Mouse (Mus musculus): ENCODE data around the gene Gm14124.
A peak's percentile ranks its signal among the peaks of the same experiment; 100 is the strongest.
"Not testable (repeated sequence)": the region's sequence is repeated elsewhere in the genome, so short reads cannot be mapped to it uniquely, and the experiment has no call there.

Gene Gm14124

GRCm38 (mm10) chr2:150257291-150257690, at the start of gene Gm14124:
TSS of gene Gm14124 (plus strand) at chr2:150257517.
- not testable (repeated sequence) for DNase-seq (ENCODE audit: low read depth)

GRCm38 (mm10) chr2:150217600-150218362, 39.5 kb upstream of the Gm14124 start, which contains the start of gene Zfp937:
TSS of gene Zfp937 (plus strand) at chr2:150218073.
- peak; percentile 14 for DNase-seq (ENCODE audit: low read depth)

- DNase-seq (ENCODE audit: low read depth), result not testable (repeated sequence)
Measured at GRCm38 (mm10) chr2:150218363-150218725, 39.0 kb upstream of the Gm14124 start.

DNA sequence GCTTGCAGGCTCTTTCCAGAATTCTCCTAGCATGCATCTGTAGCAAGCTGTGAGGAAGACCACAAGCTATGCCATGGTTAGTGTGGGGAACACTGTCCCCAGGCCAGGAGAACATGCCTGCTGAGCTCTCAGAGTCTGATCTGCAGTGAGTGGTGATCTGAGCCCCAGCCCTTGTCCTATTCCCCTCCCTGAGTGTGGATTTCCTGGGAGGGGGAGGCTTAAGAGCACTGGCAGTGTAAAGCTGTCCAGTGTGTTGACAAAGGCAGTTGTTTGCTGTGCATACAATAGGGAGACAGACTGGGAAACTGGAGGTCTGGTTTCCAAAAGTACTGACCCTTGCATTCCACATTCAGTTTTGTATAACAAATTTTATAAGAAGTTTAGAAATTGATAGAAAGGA, 34.1 kb upstream of the Gm14124 start:
- not testable (repeated sequence) for DNase-seq (ENCODE audit: low read depth)

DNA sequence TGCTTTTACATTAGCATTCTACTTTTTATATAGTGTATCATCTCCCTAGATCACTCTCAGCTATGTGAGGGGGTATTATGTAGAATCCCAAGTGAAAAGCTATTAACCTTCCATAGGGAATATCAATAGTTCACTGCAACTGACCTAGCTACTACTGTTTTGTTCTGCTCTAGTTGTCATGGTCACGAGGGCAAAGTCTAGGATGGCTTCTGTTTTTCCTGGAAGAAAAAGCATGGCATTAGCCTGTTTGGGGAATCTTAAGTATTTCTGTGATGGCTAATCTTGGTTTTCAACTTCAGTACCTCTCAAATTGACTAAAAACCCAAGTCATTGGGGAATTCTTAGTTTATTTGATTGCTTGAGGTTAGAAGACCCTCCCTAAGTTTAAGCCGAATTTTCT, 14.1 kb upstream of the Gm14124 start:
- no peak for DNase-seq (ENCODE audit: low read depth)

DNA sequence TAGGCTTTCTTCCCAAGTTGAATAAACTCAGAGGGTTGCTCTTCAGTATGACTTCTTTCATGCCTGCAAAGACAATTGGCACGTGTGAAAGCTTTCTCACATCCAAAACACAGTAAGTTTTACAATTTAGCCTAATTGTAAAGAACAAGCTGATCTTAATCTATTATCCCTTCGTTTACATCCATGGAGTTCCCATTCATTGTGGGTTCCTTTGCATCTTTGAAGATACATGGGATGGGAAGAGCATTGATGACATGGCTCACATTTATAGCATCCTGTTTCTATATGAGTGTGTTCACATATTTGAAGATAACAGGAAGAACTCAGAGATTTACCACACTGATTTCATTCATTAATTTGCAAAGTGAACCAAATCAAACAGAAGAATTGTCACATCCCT, 1.8 kb upstream of the Gm14124 start, which contains the start of gene Gm21994:
Gene Gm21994 (minus strand): TSS at position 101 of the 400 bp plus-strand sequence.
- DNase-seq (ENCODE audit: low read depth), result not testable (repeated sequence)

DNA sequence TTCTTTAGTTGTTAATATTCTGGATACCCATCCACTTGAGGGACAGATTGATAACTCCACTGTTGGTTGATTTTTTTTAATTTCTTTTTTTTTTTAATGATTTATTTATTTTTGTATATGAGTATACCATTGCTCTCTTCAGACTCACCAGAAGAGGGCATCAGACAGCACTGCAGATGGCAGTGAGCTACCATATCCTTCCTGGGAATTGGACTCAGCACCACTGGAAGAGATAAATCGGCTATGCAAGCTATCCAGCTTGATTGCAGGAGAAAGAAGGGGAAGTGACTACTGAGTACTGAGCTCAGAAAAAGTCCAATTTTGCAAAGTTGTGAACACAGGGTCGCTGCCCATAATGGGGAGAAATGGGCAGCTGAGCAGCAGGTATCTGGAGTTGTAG, 456 bp upstream of the Gm14124 start:
- DNase-seq (ENCODE audit: low read depth), result not testable (repeated sequence)

GRCm38 (mm10) chr2:150293669-150294068, 36.4 kb downstream of the Gm14124 start:
- DNase-seq (ENCODE audit: low read depth), result no peak

DNA sequence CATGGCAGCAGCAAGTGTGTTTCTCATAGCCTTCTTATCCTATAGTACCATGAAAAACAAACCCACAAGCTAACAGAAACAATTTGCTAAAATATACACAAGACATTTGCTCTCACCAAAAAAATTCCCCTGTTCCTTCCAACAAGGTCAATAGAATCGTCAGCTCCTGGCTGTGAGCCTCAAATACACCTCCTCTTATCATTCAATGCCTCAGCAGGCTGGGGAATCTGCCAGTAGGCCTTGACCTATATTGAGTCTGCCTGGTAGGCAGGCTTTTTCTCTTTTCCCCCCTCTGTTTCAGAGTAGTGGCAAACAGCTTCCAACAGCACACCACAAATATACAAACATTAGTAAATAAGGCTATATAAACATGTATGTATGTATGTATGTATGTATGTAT, 41.8 kb downstream of the Gm14124 start:
- DNase-seq (ENCODE audit: low read depth), result no peak

DNA sequence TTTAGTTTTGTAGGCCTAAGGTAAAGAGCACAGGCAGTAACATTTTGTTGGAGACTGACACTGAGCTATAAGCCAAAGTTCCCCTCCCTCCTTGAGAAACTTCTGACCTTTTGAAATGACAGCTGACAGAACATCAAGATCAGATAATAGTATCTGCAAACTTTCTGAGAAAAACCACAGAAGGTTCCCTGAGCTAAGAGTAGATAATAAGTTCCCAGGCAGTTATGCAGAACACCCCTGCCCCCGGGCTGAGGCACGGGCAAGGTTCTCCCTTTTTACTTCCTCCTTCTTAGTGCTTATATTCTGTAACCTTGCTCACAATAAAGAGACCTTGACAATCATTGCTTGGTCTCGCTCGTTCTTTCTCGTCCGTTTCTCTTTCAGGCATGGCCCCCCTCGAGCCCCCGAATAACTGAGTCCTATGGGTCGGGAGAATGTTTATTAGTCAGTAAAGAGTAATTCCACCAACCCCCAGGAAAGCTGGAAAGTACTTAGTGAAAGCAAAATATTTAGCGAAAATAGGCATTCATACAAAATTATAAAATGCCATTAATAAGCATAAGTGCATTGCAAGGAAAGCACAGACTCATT, 50.0 kb downstream of the Gm14124 start:
- DNase-seq (ENCODE audit: low read depth), result peak; percentile 66

DNA sequence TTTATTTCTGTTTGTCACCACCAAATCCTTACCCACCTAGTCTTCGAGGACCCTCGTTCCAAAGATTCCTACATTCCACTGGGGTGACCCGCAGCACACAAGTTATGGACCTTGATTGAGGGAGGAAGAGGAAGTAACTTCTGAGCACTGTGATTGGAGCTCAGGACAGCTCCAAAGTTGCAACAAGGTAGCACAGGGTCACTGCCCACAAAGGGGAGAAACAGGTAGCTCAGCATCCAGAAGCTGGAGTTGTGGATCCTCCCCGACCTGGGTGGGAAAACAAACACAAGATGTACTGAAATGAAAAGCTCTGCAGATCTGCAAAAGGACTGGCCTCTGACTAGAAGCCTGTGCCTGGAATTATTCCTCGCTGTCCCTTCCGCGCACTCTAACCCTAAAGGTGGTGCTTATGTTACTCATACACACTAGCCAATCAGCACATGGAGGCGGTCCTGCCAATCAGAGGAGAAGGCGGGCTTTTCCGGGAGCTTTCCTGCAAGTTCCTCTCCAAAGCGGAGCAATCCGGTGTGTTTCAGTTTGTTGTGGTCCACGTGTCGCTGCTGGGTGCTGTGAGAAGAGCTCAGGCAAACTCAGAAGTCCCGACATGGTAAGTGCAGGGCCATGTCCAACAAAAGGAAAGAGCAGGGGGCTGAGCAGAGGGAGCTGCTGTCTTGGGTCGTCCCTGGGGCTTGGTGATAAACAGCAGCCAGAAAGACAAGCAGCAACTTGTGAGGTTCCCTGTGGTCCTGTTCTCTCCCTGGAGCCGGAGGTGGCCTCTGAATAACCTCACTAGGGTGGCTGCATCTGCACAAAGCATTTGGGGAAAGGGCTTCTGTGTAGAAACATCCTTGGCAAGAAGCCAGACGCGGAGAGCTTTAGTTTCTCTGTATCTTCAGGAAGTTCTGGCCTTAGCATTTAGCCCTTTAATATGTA, 53.9 kb downstream of the Gm14124 start:
- peak; percentile 81 for DNase-seq (ENCODE audit: low read depth)

DNA sequence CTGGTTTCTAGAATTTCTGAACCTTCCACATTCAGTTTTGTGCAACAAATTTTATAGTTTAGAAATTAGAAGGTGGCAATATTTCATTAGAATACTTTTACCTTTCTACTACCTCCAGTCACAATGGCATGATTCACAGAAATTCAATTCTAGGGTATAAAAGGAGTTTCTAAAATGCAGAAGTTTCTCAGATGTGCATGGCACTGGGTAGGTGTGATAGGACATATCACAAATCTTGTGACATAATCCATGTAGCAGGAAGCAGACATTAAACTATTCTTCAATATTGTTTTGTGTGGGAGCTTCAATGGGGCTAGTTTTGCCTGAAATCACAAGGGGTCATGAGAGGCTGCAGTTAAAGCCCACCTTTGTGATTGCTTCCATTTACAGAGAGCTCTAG, 58.8 kb downstream of the Gm14124 start:
- no peak for DNase-seq (ENCODE audit: low read depth)

DNA sequence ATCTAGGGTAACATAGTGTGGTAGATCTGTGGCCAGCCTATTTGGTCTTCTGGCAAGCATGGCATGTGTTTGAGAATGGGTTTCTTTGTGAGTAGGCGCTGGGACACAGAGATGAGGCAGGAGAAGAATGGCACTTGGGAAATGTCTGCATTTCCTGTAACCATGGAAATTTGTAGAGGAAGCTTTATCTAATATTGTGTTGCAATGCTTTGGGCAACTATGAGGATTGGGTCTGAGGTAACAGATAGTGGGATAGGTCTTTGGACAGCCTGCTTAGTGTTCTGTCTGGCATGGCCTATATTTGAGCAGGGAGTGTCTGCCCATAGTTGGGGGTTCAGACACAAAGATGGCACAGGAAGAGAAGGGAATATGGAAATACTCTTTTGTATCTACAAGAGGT, 61.7 kb downstream of the Gm14124 start:
- DNase-seq (ENCODE audit: low read depth), result no peak

Measured in naive thymus-derived CD4-positive, alpha-beta T cell, adult 2 months (primary cell).